Mouse (Mus musculus) cerebellum, adult 11-12 months (tissue): ENCODE results near the gene Plod3.

Experiments used
- DNase-seq: peaks from one replicate; pipeline ENCODE4 v3.0.0; 2022

Plod3 gene

GRCm38 (mm10) chr5:137026092-137026491, 39.3 kb downstream of the Plod3 start, which contains the start of gene Vgf:
TSS of gene Vgf (plus strand) at chr5:137026392.
- no peak for DNase-seq

- no peak for DNase-seq
Measured at GRCm38 (mm10) chr5:137028561-137029272, 41.9 kb downstream of the Plod3 start.

- DNase-seq: no peak
Measured at GRCm38 (mm10) chr5:137029273-137029585, 42.4 kb downstream of the Plod3 start.

DNA sequence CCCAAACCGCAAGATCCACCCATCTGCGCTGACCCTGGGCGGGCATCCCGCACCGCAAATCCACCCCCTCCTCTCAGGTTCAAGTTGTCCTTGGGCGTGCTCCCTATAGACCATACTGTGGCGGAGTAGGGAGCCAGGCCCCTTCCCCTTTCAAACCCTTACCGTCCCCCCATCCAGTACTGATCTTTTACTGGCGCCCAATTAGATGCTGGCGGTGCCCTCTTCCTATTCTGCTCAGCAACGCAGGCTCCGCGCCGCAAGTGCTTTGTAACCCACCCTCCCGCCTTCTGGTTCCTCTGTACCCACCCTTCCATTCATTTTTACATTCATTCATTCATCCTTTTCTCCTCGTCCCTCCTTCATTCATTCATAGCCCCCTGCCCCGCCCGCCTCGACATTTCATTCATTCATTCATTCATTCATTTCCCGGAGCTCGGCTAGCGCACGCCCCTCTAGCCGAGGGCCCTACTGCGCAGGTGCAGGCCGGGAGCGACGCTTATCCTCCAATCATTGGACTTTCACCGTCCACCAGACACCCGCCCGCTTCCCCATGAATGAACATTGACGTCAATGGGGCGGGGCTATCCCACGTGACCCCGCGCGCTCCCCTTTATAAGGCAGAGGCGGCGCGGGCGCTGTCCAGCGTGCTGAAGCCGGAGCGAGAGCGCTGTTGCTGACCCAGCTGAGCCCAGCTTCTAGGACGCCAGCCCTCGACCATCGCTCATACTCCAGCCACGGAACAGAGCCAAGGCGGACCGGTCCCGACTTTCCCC, 43.0 kb downstream of the Plod3 start:
- peak; percentile 91 for DNase-seq

DNA sequence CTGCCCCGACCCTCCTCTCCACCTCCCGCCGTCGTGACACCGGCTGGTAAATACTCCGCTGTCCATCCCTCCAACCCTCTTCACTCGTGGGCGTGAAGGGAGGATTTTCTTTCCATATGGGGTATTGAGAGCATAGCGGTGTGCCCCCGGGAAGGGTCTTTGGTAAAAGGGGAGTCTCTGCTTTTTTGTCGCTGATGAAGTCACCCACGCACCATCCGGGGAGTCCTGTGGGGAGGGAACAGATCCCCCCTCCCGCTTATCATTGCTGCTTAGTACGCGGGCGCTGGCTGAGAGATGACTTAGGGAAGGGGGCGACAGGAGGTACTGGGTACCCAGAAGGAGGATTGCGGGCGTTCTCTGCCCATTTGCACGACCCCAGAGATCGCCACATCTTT, 43.6 kb downstream of the Plod3 start:
- no peak for DNase-seq

GRCm38 (mm10) chr5:137031076-137032032, 44.5 kb downstream of the Plod3 start:
- no peak for DNase-seq

- DNase-seq: peak; percentile 40
Measured at GRCm38 (mm10) chr5:137032033-137032421, 45.2 kb downstream of the Plod3 start.

DNA sequence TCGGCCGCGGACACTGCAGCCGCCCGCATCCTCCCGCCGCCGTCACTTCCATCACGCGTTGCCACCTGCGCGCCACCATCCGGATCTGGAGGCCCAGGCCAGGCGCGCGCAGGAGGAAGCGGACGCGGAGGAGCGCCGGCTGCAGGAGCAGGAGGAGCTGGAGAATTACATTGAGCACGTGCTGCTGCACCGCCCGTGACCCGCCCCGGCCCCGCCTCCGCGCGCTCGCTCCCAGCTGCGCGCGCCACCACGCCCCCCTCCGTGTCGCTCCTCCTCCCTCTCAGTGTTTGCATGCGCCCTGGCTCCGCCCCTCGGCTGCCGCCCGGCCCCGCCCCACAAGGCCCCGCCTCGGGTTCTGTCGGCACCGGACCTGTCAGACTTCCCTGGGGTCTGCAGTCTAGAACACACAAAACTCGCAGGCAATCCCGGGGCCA, 45.8 kb downstream of the Plod3 start:
- peak; percentile 69 for DNase-seq

GRCm38 (mm10) chr5:137036211-137036610, 49.4 kb downstream of the Plod3 start:
- DNase-seq: no peak

DNA sequence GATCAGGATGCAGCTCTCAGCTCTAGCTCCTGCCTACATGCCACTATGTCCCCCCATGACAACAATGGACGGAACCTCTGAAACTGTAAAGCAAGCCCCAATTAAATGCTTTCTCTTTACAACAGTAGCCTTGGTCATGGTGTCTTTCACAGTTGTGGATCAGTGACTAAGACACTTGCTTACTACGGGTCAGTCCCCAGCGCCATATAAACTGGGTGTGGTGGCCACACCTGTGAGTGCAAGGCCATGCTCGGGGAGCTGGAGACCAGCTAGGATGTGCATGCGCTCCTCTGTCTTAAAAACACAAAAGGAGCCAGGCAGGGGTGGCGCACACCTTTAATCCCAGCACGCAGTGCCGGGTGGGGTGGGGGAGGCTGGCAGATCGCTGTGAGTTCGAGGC, 52.6 kb downstream of the Plod3 start:
- DNase-seq: no peak

- DNase-seq: no peak
Measured at GRCm38 (mm10) chr5:137041442-137041841, 54.6 kb downstream of the Plod3 start.

GRCm38 (mm10) chr5:137043997-137044396, 57.2 kb downstream of the Plod3 start:
- DNase-seq: no peak

GRCm38 (mm10) chr5:137045402-137046323, 58.8 kb downstream of the Plod3 start, which contains the start of gene Ap1s1:
TSS of gene Ap1s1 (minus strand) at chr5:137046135.
- DNase-seq: peak; percentile 99
